Mouse (Mus musculus) bone marrow, adult 2 months (tissue): Measurements from ENCODE around the gene Snx13.

Source experiments
- CTCF ChIP-seq: fragments of 200-500 bp; IDR thresholded peaks from 2 replicates; pipeline ENCODE4 v1.5.1; 2011; ENCODE audit warnings: low read length, control low read depth; ENCODE audit not compliant: control insufficient read depth, insufficient read depth
- POLR2A ChIP-seq: fragments of 200-500 bp; IDR thresholded peaks from 2 replicates; pipeline ENCODE4 v1.6.1; 2011; ENCODE audit warnings: low read depth, mild to moderate bottlenecking, control low read depth, low read length, borderline replicate concordance; ENCODE audit not compliant: control insufficient read depth

GRCm38 (mm10) chr12:35063697-35064468 lies 16.9 kb downstream of the Snx13 start:
- TF ChIP-seq CTCF (no peak), POLR2A (no peak)
